Mouse (Mus musculus): ENCODE measurements around the gene Gm20532. TPM values are rescaled to one million over a fixed set of nuclear protein-coding genes. Genes with fewer than 3 reads are reported as not detected.

The Gm20532 gene
- total RNA-seq, 2 experiments from 2014 or later = not detected

Other genes starting within 250 kb of the Gm20532 start
- gene Dnlz, start 234.5 kb upstream of the Gm20532 start, total RNA-seq (2014; fragmentation: Nextera tagmentation) = 12.7 and 20.7 TPM in 2 replicates
- gene Dnlz, start 234.5 kb upstream of the Gm20532 start, total RNA-seq (2017) = 9.4 and 15.3 TPM in 2 replicates
- 0.72 and 2.9 TPM in 2 replicates for gene Card9, start 225.7 kb upstream of the Gm20532 start, total RNA-seq (2014; fragmentation: Nextera tagmentation)
- gene Card9, start 225.7 kb upstream of the Gm20532 start, total RNA-seq (2017) = 1.7 and 3.2 TPM in 2 replicates
- gene Snapc4, start 206.0 kb upstream of the Gm20532 start, total RNA-seq (2014; fragmentation: Nextera tagmentation) = 64.6 and 87.4 TPM in 2 replicates
- gene Snapc4, start 206.0 kb upstream of the Gm20532 start, total RNA-seq (2017) = 33.6 and 52.3 TPM in 2 replicates
- gene Entr1, start 197.3 kb upstream of the Gm20532 start, total RNA-seq (2014; fragmentation: Nextera tagmentation) = 45.3 and 72.2 TPM in 2 replicates
- 38.6 and 56.8 TPM in 2 replicates for gene Entr1, start 197.3 kb upstream of the Gm20532 start, total RNA-seq (2017)
- gene Pmpca, start 197.3 kb upstream of the Gm20532 start, total RNA-seq (2014; fragmentation: Nextera tagmentation) = 75.8 and 78.0 TPM in 2 replicates
- 68.3 and 90.5 TPM in 2 replicates for gene Pmpca, start 197.3 kb upstream of the Gm20532 start, total RNA-seq (2017)
- gene Inpp5e, start 177.4 kb upstream of the Gm20532 start, total RNA-seq (2014; fragmentation: Nextera tagmentation) = 20.3 and 22.6 TPM in 2 replicates
- 4.5 and 9.2 TPM in 2 replicates for gene Inpp5e, start 177.4 kb upstream of the Gm20532 start, total RNA-seq (2017)
- 32.7 and 37.7 TPM in 2 replicates for gene Sec16a, start 141.4 kb upstream of the Gm20532 start, total RNA-seq (2014; fragmentation: Nextera tagmentation)
- gene Sec16a, start 141.4 kb upstream of the Gm20532 start, total RNA-seq (2017) = 16.6 and 29.8 TPM in 2 replicates
- gene Notch1, start 70.0 kb upstream of the Gm20532 start, total RNA-seq (2014; fragmentation: Nextera tagmentation) = 2.6 and 3.1 TPM in 2 replicates
- 0.56 and 0.61 TPM in 2 replicates for gene Notch1, start 70.0 kb upstream of the Gm20532 start, total RNA-seq (2017)
- 88.4 and 89.4 TPM in 2 replicates for gene Egfl7, start 6.6 kb upstream of the Gm20532 start, total RNA-seq (2014; fragmentation: Nextera tagmentation)
- gene Egfl7, start 6.6 kb upstream of the Gm20532 start, total RNA-seq (2017) = 31.8 and 63.1 TPM in 2 replicates
- 14.8 and 15.2 TPM in 2 replicates for gene Agpat2, start 17.8 kb downstream of the Gm20532 start, total RNA-seq (2014; fragmentation: Nextera tagmentation)
- 9.9 and 11.8 TPM in 2 replicates for gene Agpat2, start 17.8 kb downstream of the Gm20532 start, total RNA-seq (2017)
- 5.7 and 7.7 TPM in 2 replicates for gene Fam69b, start 41.8 kb downstream of the Gm20532 start, total RNA-seq (2014; fragmentation: Nextera tagmentation)
- 6.8 and 8.0 TPM in 2 replicates for gene Fam69b, start 41.8 kb downstream of the Gm20532 start, total RNA-seq (2017)
- not detected in 2 replicates for gene Lcn4, start 84.6 kb downstream of the Gm20532 start, total RNA-seq (2014; fragmentation: Nextera tagmentation)
- gene Lcn4, start 84.6 kb downstream of the Gm20532 start, total RNA-seq (2017) = not detected in 2 replicates

Measured in megakaryocyte-erythroid progenitor cell, adult 5-6 weeks (primary cell).